Mouse (Mus musculus) olfactory bulb, adult 2 months (tissue): Measurements from ENCODE around the gene Pigu. TPM values are rescaled to one million over a fixed set of nuclear protein-coding genes. Genes with fewer than 3 reads are reported as not detected.
A peak's percentile ranks its signal among the peaks of the same experiment; 100 is the strongest.

Experiments
- H3K27ac ChIP-seq: fragments of 200-500 bp; 2 replicates; pipeline ENCODE4 v1.5.1; 2012; ENCODE audit warnings: low read depth, low read length; ENCODE audit not compliant: insufficient read depth
- H3K4me1 ChIP-seq: fragments of 200-500 bp; 2 replicates; pipeline ENCODE4 v1.6.1; 2012; ENCODE audit warnings: low read length; ENCODE audit not compliant: control insufficient read depth, insufficient read depth
- H3K4me3 ChIP-seq: fragments of 200-500 bp; 2 replicates; pipeline ENCODE4 v1.5.1; 2012; ENCODE audit warnings: mild to moderate bottlenecking, low read depth, low read length, moderate library complexity; ENCODE audit not compliant: insufficient read depth
- CTCF ChIP-seq: fragments of 200-500 bp; IDR thresholded peaks from 2 replicates; pipeline ENCODE4 v1.5.1; 2012; ENCODE audit warnings: low read depth, mild to moderate bottlenecking, low read length, moderate library complexity; ENCODE audit not compliant: insufficient read depth
- POLR2A ChIP-seq: fragments of 200-500 bp; IDR thresholded peaks from 2 replicates; pipeline ENCODE4 v1.6.1; 2012; ENCODE audit warnings: mild to moderate bottlenecking, low read depth, low read length, moderate library complexity; ENCODE audit not compliant: insufficient read depth
- WGBS: fragments of 180-500 bp; shearing (Covaris S2); methylation state at CpG from one replicate; pipeline ENCODE4 v1.1.7; 2018; 5-methylcytosine and 5-hydroxymethylcytosine counted together
- polyA plus RNA-seq: library from polyadenylated mRNA; stranded (reverse); fragments of >200 nt; gene quantifications from 2 replicates; pipeline ENCODE4 v1.2.4, GENCODE M21; 2012; ENCODE audit warnings: low replicate concordance; ENCODE audit not compliant: missing spikeins, insufficient read depth, insufficient read length

Gene Pigu
- polyA plus RNA-seq, 1 experiment = not detected

- no peak overlapping the region for H3K4me3 ChIP-seq
- peaks cover 31% of the 10 kb centered on the region for H3K4me1 ChIP-seq
- WGBS = 10% methylated on average over 7 of the region's 7 CpGs
- H3K27ac ChIP-seq = no peak overlapping the region
- TF ChIP-seq POLR2A (no peak), CTCF (peak; percentile 80)
These were observed 27.9 kb upstream of the Pigu start for GRCm38 (mm10) chr2:155385090-155385489.

- peak overlapping the region; percentile 33 for H3K4me3 ChIP-seq
- H3K4me1 ChIP-seq = peaks cover 28% of the 10 kb centered on the region
- TF ChIP-seq POLR2A = no peak
- TF ChIP-seq CTCF = no peak
- peak overlapping the region; percentile 39; the same call in 1 of the 2 replicates for H3K27ac ChIP-seq
- WGBS = 19% methylated on average over 2 of the region's 2 CpGs
These were observed 25.7 kb upstream of the Pigu start for GRCm38 (mm10) chr2:155382791-155383438.

GRCm38 (mm10) chr2:155382332-155382700 is 25.1 kb upstream of the Pigu start:
- Histone ChIP-seq H3K4me3 (peak overlapping the region; percentile 80), H3K27ac (peak overlapping the region; percentile 99), H3K4me1 (peaks cover 25% of the 10 kb centered on the region)
- TF ChIP-seq CTCF = no peak
- no peak for TF ChIP-seq POLR2A
- 4% methylated on average over 6 of the region's 6 CpGs for WGBS

- Histone ChIP-seq H3K4me1 (peaks cover 20% of the 10 kb centered on the region), H3K4me3 (peak overlapping the region; percentile 80), H3K27ac (peak overlapping the region; percentile 99)
- under 1% methylated on average over 68 of the region's 68 CpGs for WGBS
- TF ChIP-seq POLR2A (peak; percentile 98), CTCF (no peak)
These were observed 24.6 kb upstream of the Pigu start for GRCm38 (mm10) chr2:155381643-155382331.

GRCm38 (mm10) chr2:155381060-155381437 is 23.8 kb upstream of the Pigu start:
- H3K27ac ChIP-seq = peak overlapping the region; percentile 27
- peak overlapping the region; percentile 80 for H3K4me3 ChIP-seq
- TF ChIP-seq CTCF (no peak), POLR2A (no peak)
- 2% methylated on average over 11 of the region's 11 CpGs for WGBS
- H3K4me1 ChIP-seq = peaks cover 13% of the 10 kb centered on the region

GRCm38 (mm10) chr2:155380261-155381059 is 23.2 kb upstream of the Pigu start, which contains the start of gene Trp53inp2:
Gene Trp53inp2, plus strand, starts transcription at chr2:155381059.
- WGBS = 57% methylated on average over 8 of the region's 8 CpGs
- peak within 1 kb of the TSS; percentile 80 for H3K4me3 ChIP-seq
- H3K4me1 ChIP-seq = peaks cover 7% of the 10 kb centered on the region
- H3K27ac ChIP-seq = peak within 1 kb of the TSS; percentile 99
- TF ChIP-seq CTCF (no peak), POLR2A (no peak)

GRCm38 (mm10) chr2:155376191-155376590 is 19.0 kb upstream of the Pigu start:
- H3K27ac ChIP-seq = no peak overlapping the region
- WGBS = 88% methylated on average over 10 of the region's 10 CpGs
- no peak overlapping the region for H3K4me3 ChIP-seq
- H3K4me1 ChIP-seq = no peaks in the 10 kb centered on the region
- TF ChIP-seq POLR2A = no peak
- no peak for TF ChIP-seq CTCF

- TF ChIP-seq CTCF (no peak), POLR2A (no peak)
- no peak overlapping the region for H3K27ac ChIP-seq
- H3K4me3 ChIP-seq = no peak overlapping the region
- H3K4me1 ChIP-seq = no peaks in the 10 kb centered on the region
These were observed 17.3 kb upstream of the Pigu start for GRCm38 (mm10) chr2:155374521-155374920.

GRCm38 (mm10) chr2:155373886-155374285 is 16.7 kb upstream of the Pigu start:
- TF ChIP-seq POLR2A (no peak), CTCF (no peak)
- 74% methylated on average over 1 of the region's 1 CpGs for WGBS
- Histone ChIP-seq H3K4me1 (peaks cover 2% of the 10 kb centered on the region; the same call in 1 of the 2 replicates), H3K4me3 (no peak overlapping the region), H3K27ac (no peak overlapping the region)
